Mouse (Mus musculus): ENCODE data around the gene Fhdc1. TPM values are rescaled to one million over a fixed set of nuclear protein-coding genes. Genes with fewer than 3 reads are reported as not detected.

The Fhdc1 gene
- polyA plus RNA-seq, 1 experiment, result 0.22 TPM

- TF ChIP-seq TCF12 (IDR thresholded peaks at IDR 0.05; ENCODE audit: insufficient read depth, poor library complexity, severe bottlenecking), result no peak
- no peak for TF ChIP-seq USF1 (IDR thresholded peaks at IDR 0.05; ENCODE audit: low read depth)
- TF ChIP-seq TCF3 (IDR thresholded peaks at IDR 0.05; ENCODE audit: insufficient read length, low read depth), result no peak
- no peak for TF ChIP-seq MYOD1 (IDR thresholded peaks at IDR 0.05; ENCODE audit: control insufficient read depth in 1 of 3, insufficient read length in 2 of 3, low read depth in 2 of 3)
- no peak for TF ChIP-seq POLR2A (IDR thresholded peaks at IDR 0.05; ENCODE audit: insufficient read length, low read depth)
- no peak for TF ChIP-seq CEBPB (IDR thresholded peaks at IDR 0.05; ENCODE audit: insufficient read depth, poor library complexity, severe bottlenecking)
- TF ChIP-seq REST (IDR thresholded peaks at IDR 0.05; ENCODE audit: insufficient read depth, insufficient read length), result no peak
- TF ChIP-seq MAX (IDR thresholded peaks at IDR 0.05; ENCODE audit: low read depth), result no peak
- H3ac ChIP-seq (ENCODE audit: control insufficient read depth, insufficient read length), result no peak overlapping the region
- no peak overlapping the region for H3K4me2 ChIP-seq (ENCODE audit: low read depth)
- no peaks in the 10 kb centered on the region for H3K79me2 ChIP-seq (ENCODE audit: control insufficient read depth, insufficient read depth)
- H3K36me3 ChIP-seq (ENCODE audit: control insufficient read depth, insufficient read depth), result no peaks in the 10 kb centered on the region
- H3K27me3 ChIP-seq (ENCODE audit: control insufficient read depth, insufficient read depth, insufficient read length), result no peaks in the 10 kb centered on the region
- H3K4me3 ChIP-seq, result no peak overlapping the region
These were observed 77.5 kb downstream of the Fhdc1 start for GRCm38 (mm10) chr3:84402716-84403115.

GRCm38 (mm10) chr3:84397976-84398375 is 82.3 kb downstream of the Fhdc1 start:
- TF ChIP-seq TCF3 (IDR thresholded peaks at IDR 0.05; ENCODE audit: insufficient read length, low read depth) (no peak), MYOG (IDR thresholded peaks at IDR 0.05; ENCODE audit: control insufficient read depth in 1 of 3, insufficient read depth in 1 of 3, insufficient read length in 2 of 3, low read depth in 2 of 3) (no peak), E2F4 (IDR thresholded peaks at IDR 0.05; ENCODE audit: insufficient read depth) (no peak), SRF (IDR thresholded peaks at IDR 0.05; ENCODE audit: control insufficient read depth, insufficient read length, low read depth) (no peak), REST (IDR thresholded peaks at IDR 0.05; ENCODE audit: insufficient read depth, insufficient read length) (no peak), POLR2A (IDR thresholded peaks at IDR 0.05; ENCODE audit: insufficient read length, low read depth) (no peak), MAX (IDR thresholded peaks at IDR 0.05; ENCODE audit: low read depth) (no peak), TCF12 (IDR thresholded peaks at IDR 0.05; ENCODE audit: insufficient read depth, poor library complexity, severe bottlenecking) (no peak), MYOD1 (IDR thresholded peaks at IDR 0.05; ENCODE audit: control insufficient read depth in 1 of 3, insufficient read length in 2 of 3, low read depth in 2 of 3) (no peak)
- H3ac ChIP-seq (ENCODE audit: control insufficient read depth, insufficient read length), result no peak overlapping the region
- no peaks in the 10 kb centered on the region for H3K27me3 ChIP-seq (ENCODE audit: control insufficient read depth, insufficient read depth, insufficient read length)

GRCm38 (mm10) chr3:84396240-84396639 is 84.0 kb downstream of the Fhdc1 start:
- no peak overlapping the region for H3K4me3 ChIP-seq
- H3ac ChIP-seq (ENCODE audit: control insufficient read depth, insufficient read length), result no peak overlapping the region
- H3K79me2 ChIP-seq (ENCODE audit: control insufficient read depth, insufficient read depth), result no peaks in the 10 kb centered on the region
- H3K27me3 ChIP-seq (ENCODE audit: control insufficient read depth, insufficient read depth, insufficient read length), result no peaks in the 10 kb centered on the region
- TF ChIP-seq MYOD1 (IDR thresholded peaks at IDR 0.05; ENCODE audit: control insufficient read depth in 1 of 3, insufficient read length in 2 of 3, low read depth in 2 of 3) (no peak), REST (IDR thresholded peaks at IDR 0.05; ENCODE audit: insufficient read depth, insufficient read length) (no peak), POLR2A (IDR thresholded peaks at IDR 0.05; ENCODE audit: insufficient read length, low read depth) (no peak), TCF12 (IDR thresholded peaks at IDR 0.05; ENCODE audit: insufficient read depth, poor library complexity, severe bottlenecking) (no peak), CEBPB (IDR thresholded peaks at IDR 0.05; ENCODE audit: insufficient read depth, poor library complexity, severe bottlenecking) (no peak), POLR2AphosphoS2 (IDR thresholded peaks at IDR 0.05; ENCODE audit: insufficient read length, low read depth) (no peak), E2F4 (IDR thresholded peaks at IDR 0.05; ENCODE audit: insufficient read depth) (no peak), MAX (IDR thresholded peaks at IDR 0.05; ENCODE audit: low read depth) (no peak), USF1 (IDR thresholded peaks at IDR 0.05; ENCODE audit: low read depth) (no peak), SRF (IDR thresholded peaks at IDR 0.05; ENCODE audit: control insufficient read depth, insufficient read length, low read depth) (no peak), MYOG (IDR thresholded peaks at IDR 0.05; ENCODE audit: control insufficient read depth in 1 of 3, insufficient read depth in 1 of 3, insufficient read length in 2 of 3, low read depth in 2 of 3) (no peak)
- H3K36me3 ChIP-seq (ENCODE audit: control insufficient read depth, insufficient read depth), result no peaks in the 10 kb centered on the region
- no peak overlapping the region for H3K4me2 ChIP-seq (ENCODE audit: low read depth)

More at GRCm38 (mm10) chr3:84397976-84398375, 82.3 kb downstream of the Fhdc1 start:
- no peaks in the 10 kb centered on the region for H3K79me2 ChIP-seq (ENCODE audit: control insufficient read depth, insufficient read depth)
- no peaks in the 10 kb centered on the region for H3K36me3 ChIP-seq (ENCODE audit: control insufficient read depth, insufficient read depth)
- no peak overlapping the region for H3K4me2 ChIP-seq (ENCODE audit: low read depth)
- no peak overlapping the region for H3K4me3 ChIP-seq

GRCm38 (mm10) chr3:84395840-84396239 is 84.4 kb downstream of the Fhdc1 start:
- Histone ChIP-seq H3K27me3 (ENCODE audit: control insufficient read depth, insufficient read depth, insufficient read length) (no peaks in the 10 kb centered on the region), H3K79me2 (ENCODE audit: control insufficient read depth, insufficient read depth) (no peaks in the 10 kb centered on the region), H3K4me2 (ENCODE audit: low read depth) (no peak overlapping the region), H3K36me3 (ENCODE audit: control insufficient read depth, insufficient read depth) (no peaks in the 10 kb centered on the region), H3K4me3 (no peak overlapping the region), H3ac (ENCODE audit: control insufficient read depth, insufficient read length) (no peak overlapping the region)
- TF ChIP-seq REST (IDR thresholded peaks at IDR 0.05; ENCODE audit: insufficient read depth, insufficient read length) (no peak), SRF (IDR thresholded peaks at IDR 0.05; ENCODE audit: control insufficient read depth, insufficient read length, low read depth) (no peak), POLR2AphosphoS2 (IDR thresholded peaks at IDR 0.05; ENCODE audit: insufficient read length, low read depth) (no peak), CEBPB (IDR thresholded peaks at IDR 0.05; ENCODE audit: insufficient read depth, poor library complexity, severe bottlenecking) (no peak), USF1 (IDR thresholded peaks at IDR 0.05; ENCODE audit: low read depth) (no peak), E2F4 (IDR thresholded peaks at IDR 0.05; ENCODE audit: insufficient read depth) (no peak), MAX (IDR thresholded peaks at IDR 0.05; ENCODE audit: low read depth) (no peak), POLR2A (IDR thresholded peaks at IDR 0.05; ENCODE audit: insufficient read length, low read depth) (no peak), TCF3 (IDR thresholded peaks at IDR 0.05; ENCODE audit: insufficient read length, low read depth) (no peak), MYOG (IDR thresholded peaks at IDR 0.05; ENCODE audit: control insufficient read depth in 1 of 3, insufficient read depth in 1 of 3, insufficient read length in 2 of 3, low read depth in 2 of 3) (no peak), MYOD1 (IDR thresholded peaks at IDR 0.05; ENCODE audit: control insufficient read depth in 1 of 3, insufficient read length in 2 of 3, low read depth in 2 of 3) (no peak), TCF12 (IDR thresholded peaks at IDR 0.05; ENCODE audit: insufficient read depth, poor library complexity, severe bottlenecking) (no peak)
